Mouse (Mus musculus): Measurements from ENCODE around the gene Fam126b.
"Not testable (repeated sequence)": the region's sequence is repeated elsewhere in the genome, so short reads cannot be mapped to it uniquely, and the experiment has no call there.

Gene Fam126b

GRCm38 (mm10) chr1:58586171-58586997, at the start of gene Fam126b, which contains the start of gene Ndufb3:
TSS of gene Fam126b (minus strand) at chr1:58586323.
TSS of gene Ndufb3 (plus strand) at chr1:58586384.
- DNase-seq (ENCODE audit: low spot score in 2 of 2): peak; percentile 76 to 92

- not testable (repeated sequence) for DNase-seq (ENCODE audit: low spot score in 2 of 2)
Observed at GRCm38 (mm10) chr1:58628847-58629246, 42.7 kb upstream of the Fam126b start.

GRCm38 (mm10) chr1:58621996-58622748, 36.0 kb upstream of the Fam126b start:
- DNase-seq (ENCODE audit: low spot score in 2 of 2): peak in 1 of 2 experiments; percentile 21

GRCm38 (mm10) chr1:58621251-58621650, 35.1 kb upstream of the Fam126b start:
- no peak for DNase-seq (ENCODE audit: low spot score in 2 of 2)

GRCm38 (mm10) chr1:58618766-58619165, 32.6 kb upstream of the Fam126b start:
- no peak for DNase-seq (ENCODE audit: low spot score in 2 of 2)

GRCm38 (mm10) chr1:58617978-58618668, 32.0 kb upstream of the Fam126b start:
- DNase-seq (ENCODE audit: low spot score in 2 of 2): no peak

- DNase-seq (ENCODE audit: low spot score in 2 of 2): no peak
Observed at GRCm38 (mm10) chr1:58617076-58617475, 31.0 kb upstream of the Fam126b start.

GRCm38 (mm10) chr1:58616176-58616575, 30.1 kb upstream of the Fam126b start:
- DNase-seq (ENCODE audit: low spot score in 2 of 2): no peak

GRCm38 (mm10) chr1:58615146-58615545, 29.0 kb upstream of the Fam126b start:
- no peak for DNase-seq (ENCODE audit: low spot score in 2 of 2)

- DNase-seq (ENCODE audit: low spot score in 2 of 2): peak; percentile 53 to 59
Observed at GRCm38 (mm10) chr1:58614424-58614823, 28.3 kb upstream of the Fam126b start.

- no peak for DNase-seq (ENCODE audit: low spot score in 2 of 2)
Observed at GRCm38 (mm10) chr1:58613786-58614185, 27.7 kb upstream of the Fam126b start.

GRCm38 (mm10) chr1:58610611-58611010, 24.5 kb upstream of the Fam126b start:
- no peak for DNase-seq (ENCODE audit: low spot score in 2 of 2)

GRCm38 (mm10) chr1:58610166-58610565, 24.0 kb upstream of the Fam126b start:
- DNase-seq (ENCODE audit: low spot score in 2 of 2): no peak

GRCm38 (mm10) chr1:58609591-58609990, 23.5 kb upstream of the Fam126b start:
- not testable (repeated sequence) for DNase-seq (ENCODE audit: low spot score in 2 of 2)

- no peak for DNase-seq (ENCODE audit: low spot score in 2 of 2)
Observed at GRCm38 (mm10) chr1:58603738-58604137, 17.6 kb upstream of the Fam126b start.

GRCm38 (mm10) chr1:58602681-58603080, 16.6 kb upstream of the Fam126b start:
- DNase-seq (ENCODE audit: low spot score in 2 of 2): no peak

- no peak for DNase-seq (ENCODE audit: low spot score in 2 of 2)
Observed at GRCm38 (mm10) chr1:58587491-58587890, 1.4 kb upstream of the Fam126b start.

- DNase-seq (ENCODE audit: low spot score in 2 of 2): peak in 1 of 2 experiments; percentile 32
Observed at GRCm38 (mm10) chr1:58585373-58586170, 551 bp downstream of the Fam126b start.

- DNase-seq (ENCODE audit: low spot score in 2 of 2): no peak
Observed at GRCm38 (mm10) chr1:58584271-58584670, 1.9 kb downstream of the Fam126b start.

GRCm38 (mm10) chr1:58582611-58583010, 3.5 kb downstream of the Fam126b start:
- DNase-seq (ENCODE audit: low spot score in 2 of 2): no peak

GRCm38 (mm10) chr1:58579179-58579578, 6.9 kb downstream of the Fam126b start:
- no peak for DNase-seq (ENCODE audit: low spot score in 2 of 2)
